Mouse (Mus musculus): ENCODE results near the gene Lmo7. TPM values are rescaled to one million over a fixed set of nuclear protein-coding genes. Genes with fewer than 3 reads are reported as not detected.

The Lmo7 gene
- total RNA-seq, 2 experiments from 2014 or later, result 147 to 150 TPM

GRCm38 (mm10) chr14:101912392-101912791 is 182.6 kb downstream of the Lmo7 start:
- H3K4me3 ChIP-seq, result no peak overlapping the region
- no peak overlapping the region for H3K27ac ChIP-seq
- DNase-seq (ENCODE audit: low spot score in 2 of 2), result no peak
- no peak for TF ChIP-seq CTCF (conservative IDR thresholded peaks at IDR 0.05)

DNA sequence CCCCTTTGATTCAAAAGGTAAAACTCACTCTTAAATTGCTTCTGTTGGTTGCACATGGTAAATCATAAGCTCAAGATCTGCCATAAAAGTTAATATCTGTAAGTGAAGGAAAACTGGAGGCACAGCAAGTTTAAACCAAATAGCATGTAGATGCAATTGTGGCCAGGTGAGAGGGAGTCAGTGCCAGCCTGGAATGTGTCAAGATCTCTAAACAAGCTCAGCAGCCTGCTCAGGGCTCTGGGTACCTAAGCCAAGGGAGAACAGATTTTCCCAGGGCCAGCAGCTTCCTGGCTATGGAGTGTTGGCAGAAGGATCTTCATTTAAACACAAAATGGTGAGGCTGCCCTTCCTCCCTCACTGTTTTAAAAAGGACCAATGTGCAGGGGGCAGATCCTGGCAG is 184.6 kb downstream of the Lmo7 start:
- no peak for DNase-seq (ENCODE audit: low spot score in 2 of 2)
- TF ChIP-seq CTCF (conservative IDR thresholded peaks at IDR 0.05), result no peak
- no peak overlapping the region for H3K4me3 ChIP-seq
- no peak overlapping the region for H3K27ac ChIP-seq

- no peak for TF ChIP-seq CTCF (conservative IDR thresholded peaks at IDR 0.05)
- DNase-seq (ENCODE audit: low spot score in 2 of 2), result no peak
Observed at GRCm38 (mm10) chr14:101915867-101916266, 186.1 kb downstream of the Lmo7 start.

DNA sequence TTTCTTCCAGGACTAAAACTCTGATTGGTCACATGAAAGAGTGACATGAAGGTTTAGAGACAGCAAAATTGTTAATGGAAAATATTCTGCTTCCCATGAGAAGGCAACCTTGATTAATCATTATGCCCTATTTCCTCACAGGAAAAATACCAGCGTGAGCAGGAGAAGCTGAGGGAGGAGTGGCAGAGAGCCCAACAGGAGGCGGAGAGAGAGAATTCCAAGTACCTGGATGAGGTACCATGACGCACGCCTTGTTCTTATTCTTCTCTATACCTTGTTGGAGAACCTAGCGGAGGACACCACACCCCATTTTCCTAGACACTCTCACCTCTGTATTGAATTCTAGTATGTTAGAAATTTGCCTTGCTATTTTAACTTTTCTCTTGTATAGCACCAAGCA is 188.7 kb downstream of the Lmo7 start:
- no peak overlapping the region for H3K27ac ChIP-seq
- no peak for TF ChIP-seq CTCF (conservative IDR thresholded peaks at IDR 0.05)
- DNase-seq (ENCODE audit: low spot score in 2 of 2), result no peak

More at GRCm38 (mm10) chr14:101915867-101916266, 186.1 kb downstream of the Lmo7 start:
- H3K4me3 ChIP-seq, result no peak overlapping the region
- H3K27ac ChIP-seq, result no peak overlapping the region

DNA sequence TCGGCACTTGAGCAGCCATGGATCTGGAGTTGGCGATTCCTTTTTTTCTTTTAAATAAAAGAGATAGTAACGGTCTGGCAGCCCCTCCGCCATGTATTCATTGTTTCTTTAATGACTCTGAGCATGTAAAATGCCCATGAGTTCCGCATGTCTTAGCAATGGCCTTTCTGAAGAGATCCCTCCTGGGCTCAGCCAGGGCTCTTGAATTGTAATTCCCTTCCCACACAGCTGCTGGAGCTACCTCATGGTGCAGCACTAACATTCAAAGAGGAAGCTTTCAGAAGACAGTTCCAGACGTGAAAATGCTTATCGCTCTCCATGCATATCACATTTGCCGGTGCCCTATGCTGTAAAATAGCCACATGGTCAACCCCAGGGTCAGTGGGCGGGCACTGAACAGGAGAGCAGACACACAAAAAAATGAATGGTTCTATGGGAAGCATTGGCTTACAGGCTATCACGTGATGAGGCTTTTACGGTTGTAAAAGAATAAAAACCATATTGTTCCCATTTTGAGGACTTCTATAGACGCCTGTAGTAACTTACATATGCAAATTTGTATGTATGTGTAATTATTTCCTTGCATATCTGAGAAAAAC is 198.0 kb downstream of the Lmo7 start:
- H3K27ac ChIP-seq, result no peak overlapping the region
- H3K4me3 ChIP-seq, result no peak overlapping the region
- no peak for TF ChIP-seq CTCF (conservative IDR thresholded peaks at IDR 0.05)
- DNase-seq (ENCODE audit: low spot score in 2 of 2), result no peak

More for the DNA sequence above, 188.7 kb downstream of the Lmo7 start:
- no peak overlapping the region for H3K4me3 ChIP-seq

DNA sequence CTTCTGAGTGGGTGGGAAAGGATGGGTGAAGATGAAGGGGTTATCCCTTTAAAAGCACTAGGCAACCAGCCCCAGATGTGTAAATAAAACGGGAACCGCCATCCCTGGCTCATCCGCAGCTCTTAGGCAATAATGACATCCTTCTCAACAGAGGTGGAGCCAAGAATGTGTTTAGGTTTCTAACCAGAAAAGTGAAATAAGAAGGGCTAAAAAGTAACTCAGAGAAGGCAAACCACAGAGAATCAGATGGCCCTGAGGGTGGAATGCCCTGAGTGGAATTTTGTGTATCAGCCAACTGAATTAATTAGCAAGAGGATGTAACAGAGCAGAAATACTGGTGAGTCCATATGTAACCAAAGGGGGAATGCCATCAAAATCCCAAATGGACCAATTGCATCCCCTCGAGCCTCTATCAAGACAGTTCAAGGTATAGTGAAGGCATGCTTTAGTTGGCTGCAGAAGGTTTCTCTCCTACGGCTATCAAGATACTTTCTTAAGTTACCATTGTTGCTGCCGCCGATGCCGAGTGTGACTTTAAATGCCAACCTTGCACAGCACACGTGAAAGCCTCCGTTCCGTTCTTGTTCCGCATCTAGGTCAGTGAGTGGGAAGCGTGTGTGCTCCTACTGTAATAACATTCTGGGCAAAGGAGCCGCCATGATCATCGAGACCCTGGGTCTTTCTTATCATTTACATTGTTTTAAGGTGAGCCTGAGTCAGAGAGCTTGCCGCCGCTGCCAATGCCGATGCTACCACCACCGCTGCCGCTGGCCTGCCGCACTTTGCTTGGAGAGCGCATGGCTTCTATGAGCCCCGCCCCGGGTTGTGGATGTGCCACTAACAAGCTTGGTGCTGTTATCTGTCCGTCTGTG is 201.1 kb downstream of the Lmo7 start:
- DNase-seq (ENCODE audit: low spot score in 2 of 2), result peak in 1 of 2 experiments; percentile 27
- peak overlapping the region; percentile 78 for H3K27ac ChIP-seq
- TF ChIP-seq CTCF (conservative IDR thresholded peaks at IDR 0.05), result no peak
- H3K4me3 ChIP-seq, result peak overlapping the region; percentile 12; the same call in 1 of the 2 replicates

- TF ChIP-seq CTCF (conservative IDR thresholded peaks at IDR 0.05), result no peak
- H3K27ac ChIP-seq, result peak overlapping the region; percentile 78
- DNase-seq (ENCODE audit: low spot score in 2 of 2), result no peak
- H3K4me3 ChIP-seq, result no peak overlapping the region
Observed at GRCm38 (mm10) chr14:101931448-101931750, 201.6 kb downstream of the Lmo7 start.

DNA sequence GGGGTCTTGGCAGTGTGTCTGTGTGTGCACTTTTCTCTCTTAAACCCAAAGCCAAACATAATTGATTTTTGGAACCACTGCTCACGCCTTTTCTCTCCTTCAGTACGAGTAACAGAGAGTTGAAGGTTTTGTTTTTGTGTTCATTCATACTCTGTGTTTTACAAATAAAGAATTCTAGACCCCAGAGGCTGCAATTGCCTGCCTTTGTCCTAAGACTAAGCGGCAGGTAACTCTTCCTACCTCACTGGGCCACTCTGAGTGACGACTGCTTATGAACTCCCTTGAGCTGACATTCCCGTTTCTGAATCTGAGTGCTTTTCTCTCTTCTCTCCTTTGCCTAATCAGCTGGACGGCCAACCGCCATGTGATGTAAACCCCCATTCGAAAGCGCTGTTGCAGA is 203.8 kb downstream of the Lmo7 start:
- TF ChIP-seq CTCF (conservative IDR thresholded peaks at IDR 0.05), result no peak
- no peak overlapping the region for H3K4me3 ChIP-seq

DNA sequence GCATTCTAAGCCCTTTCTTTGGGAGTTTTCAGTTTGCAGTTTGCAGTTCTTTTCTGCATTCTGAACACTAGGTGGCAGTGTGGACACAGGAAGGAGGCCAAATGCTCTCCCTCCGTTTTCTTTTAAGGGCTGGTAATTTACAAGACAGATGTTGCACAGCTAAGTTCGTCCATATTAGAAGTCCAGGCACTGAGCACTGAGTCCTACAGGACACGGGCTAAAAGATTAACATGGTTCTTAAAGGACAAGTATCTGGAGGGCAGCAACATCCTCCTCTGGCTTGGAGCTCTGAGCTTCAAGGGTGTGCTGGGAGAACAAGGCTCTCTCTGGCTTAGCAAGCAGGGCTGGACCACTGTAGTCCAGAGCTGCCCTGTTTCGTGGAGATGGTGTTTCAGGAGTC is 213.2 kb downstream of the Lmo7 start:
- peak; percentile 28 to 49 for DNase-seq (ENCODE audit: low spot score in 2 of 2)

More for the DNA sequence above, 203.8 kb downstream of the Lmo7 start:
- no peak overlapping the region for H3K27ac ChIP-seq
- DNase-seq (ENCODE audit: low spot score in 2 of 2), result no peak

GRCm38 (mm10) chr14:101946711-101947516 is 217.2 kb downstream of the Lmo7 start:
- peak; percentile 86 for TF ChIP-seq CTCF (conservative IDR thresholded peaks at IDR 0.05)
- Histone ChIP-seq H3K27ac (peak overlapping the region; percentile 91), H3K4me3 (peak overlapping the region; percentile 51)
- DNase-seq (ENCODE audit: low spot score in 2 of 2), result peak; percentile 69 to 74

More for the DNA sequence above, 213.2 kb downstream of the Lmo7 start:
- peak; percentile 98 for TF ChIP-seq CTCF (conservative IDR thresholded peaks at IDR 0.05)
- no peak overlapping the region for H3K4me3 ChIP-seq
- no peak overlapping the region for H3K27ac ChIP-seq

GRCm38 (mm10) chr14:101949114-101949513 is 219.4 kb downstream of the Lmo7 start:
- peak; percentile 81 for TF ChIP-seq CTCF (conservative IDR thresholded peaks at IDR 0.05)
- H3K27ac ChIP-seq, result no peak overlapping the region
- DNase-seq (ENCODE audit: low spot score in 2 of 2), result no peak
- H3K4me3 ChIP-seq, result no peak overlapping the region

GRCm38 (mm10) chr14:101951107-101951506 is 221.3 kb downstream of the Lmo7 start:
- TF ChIP-seq CTCF (conservative IDR thresholded peaks at IDR 0.05), result no peak
- H3K4me3 ChIP-seq, result no peak overlapping the region
- no peak for DNase-seq (ENCODE audit: low spot score in 2 of 2)
- no peak overlapping the region for H3K27ac ChIP-seq
